Mouse (Mus musculus) embryonic stem cell, embryonic (primary cell): ENCODE results near the gene Bicral.

Source experiments
- CTCF ChIA-PET, 4 experiments: fragments of 300-600 bp in 2 of 4; fragments of 350-600 bp in 2 of 4; sonication (Branson Sonifier 250); formaldehyde crosslinking; loops; one replicate each; lab custom pipeline; 2022; ENCODE audit warnings: inconsistent platforms in 2 of 4; lab: Charles Lee
- POLR2A ChIA-PET, 4 experiments: fragments of 300-600 bp in 2 of 4; fragments of 350-600 bp in 2 of 4; sonication (Branson Sonifier 250); formaldehyde crosslinking; loops; one replicate each; lab custom pipeline; 2022; ENCODE audit warnings: antibody characterized with exemption in 4 of 4, inconsistent platforms in 1 of 4; lab: Charles Lee

Gene Bicral

GRCm38 (mm10) chr17:46812442-46812841 lies 45.8 kb downstream of the Bicral start:
- ChIA-PET POLR2A (interaction anchor here (0.5 to 13.4 kb wide), 42 partner anchors 9 to 144 kb away, joined by 3 to 329 read pairs (median 8); partner anchors contain the start of genes Rpl7l1 (in 3 of the 4), 2310039H08Rik (in 2 of the 4), Bicral (in 2 of the 4) and Tbcc (in 2 of the 4)), CTCF (interaction anchor here in 3 of 4 experiments (0.6 to 0.9 kb wide), 4 partner anchors 27 to 1164 kb away, joined by 3 to 4 read pairs (median 3); partner anchors contain the start of gene Ppp2r5d (in 1 of the 3))

DNA sequence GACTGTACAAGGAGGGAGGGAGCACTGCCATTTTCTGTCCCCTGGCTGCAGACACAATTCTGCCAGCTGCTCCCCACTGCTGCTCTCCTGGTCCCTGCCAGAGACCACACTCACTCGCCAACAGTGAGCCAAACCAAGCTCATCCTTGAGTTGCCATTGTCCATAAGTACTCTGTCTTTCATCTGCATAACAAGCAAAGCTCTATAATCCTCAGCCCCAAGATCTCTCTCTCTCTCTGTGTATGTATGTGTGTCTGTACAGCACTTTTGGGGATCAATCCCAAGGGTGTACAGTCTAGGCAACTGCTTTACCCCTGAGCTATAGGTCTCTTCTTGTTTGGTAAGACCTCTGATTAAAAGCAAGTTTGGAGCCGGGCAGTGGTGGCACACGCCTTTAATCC lies 47.6 kb downstream of the Bicral start:
- ChIA-PET POLR2A (interaction anchor here (0.5 to 13.4 kb wide), 68 partner anchors 8 to 952 kb away, joined by 3 to 329 read pairs (median 5); partner anchors contain the start of genes Rpl7l1 (in 4 of the 4), Ppp2r5d (in 3 of the 4), 2310039H08Rik (in 2 of the 4) and Bicral (in 2 of the 4)), CTCF (interaction anchor here in 3 of 4 experiments (0.7 to 1.3 kb wide), 6 partner anchors 11 to 95 kb away, joined by 3 to 5 read pairs (median 3); partner anchors contain the start of genes Cnpy3 (in 1 of the 3) and Tbcc (in 1 of the 3))

DNA sequence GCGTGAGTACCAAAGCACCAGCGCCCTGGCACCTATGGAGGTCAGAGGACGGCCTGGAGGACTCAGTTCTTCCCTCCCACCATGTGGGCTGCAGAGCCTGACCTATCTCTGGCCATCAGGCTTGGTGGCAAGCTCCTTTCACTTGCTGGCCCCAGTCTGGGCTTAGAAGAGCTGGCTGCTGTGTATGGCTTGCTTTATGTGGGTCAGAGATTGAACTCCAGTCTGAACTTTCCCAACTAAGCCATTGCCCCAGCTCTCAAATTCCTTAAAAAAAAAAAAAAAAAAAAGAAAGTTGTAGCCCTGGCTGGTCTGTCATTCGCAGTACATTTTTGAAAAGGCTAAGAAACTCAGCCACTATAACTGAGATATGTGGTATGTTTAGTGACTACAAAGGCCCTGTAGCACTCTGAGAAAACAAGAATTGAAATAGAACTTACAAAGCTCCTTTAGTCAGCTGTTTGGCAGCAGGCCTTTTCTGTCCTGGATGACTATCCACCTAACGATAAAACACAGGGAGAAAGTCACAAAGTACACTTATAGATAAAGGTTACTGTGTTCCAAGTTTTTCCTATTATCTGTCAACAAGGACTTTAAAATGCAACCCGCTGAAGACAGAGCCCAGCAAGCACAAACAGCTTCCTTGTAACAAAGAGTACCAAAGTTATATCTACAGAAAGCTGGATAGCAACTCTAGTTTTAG lies 49.0 kb downstream of the Bicral start:
- POLR2A ChIA-PET: interaction anchor here (0.6 to 13.4 kb wide), 46 partner anchors 7 to 998 kb away, joined by 3 to 329 read pairs (median 5); partner anchors contain the start of genes Rpl7l1 (in 4 of the 4), 2310039H08Rik (in 2 of the 4), Bicral (in 2 of the 4) and Ppp2r5d (in 1 of the 4)
- CTCF ChIA-PET: interaction anchor here (0.6 to 1.3 kb wide), 8 partner anchors 27 to 1180 kb away, joined by 3 to 8 read pairs (median 4); partner anchors contain the start of genes Rpl7l1 (in 1 of the 4) and Tbcc (in 1 of the 4)

DNA sequence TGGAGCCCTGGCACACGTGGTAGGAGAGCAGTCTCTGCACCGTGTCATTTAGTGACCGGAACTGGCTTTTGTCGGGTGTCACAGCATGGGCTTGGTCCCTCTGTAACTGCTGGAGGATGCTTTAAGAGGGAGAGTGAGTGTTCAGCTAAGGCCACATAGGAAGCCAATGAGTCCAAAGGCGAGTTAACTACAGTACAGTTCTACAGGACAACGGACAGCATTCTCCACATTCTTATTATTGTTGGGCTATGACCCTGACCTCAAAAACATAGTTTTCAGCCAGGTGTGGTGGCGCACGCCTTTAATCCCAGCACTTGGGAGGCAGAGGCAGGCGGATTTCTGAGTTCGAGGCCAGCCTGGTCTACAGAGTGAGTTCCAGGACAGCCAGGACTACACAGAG lies 49.9 kb downstream of the Bicral start:
- ChIA-PET POLR2A (interaction anchor here (0.6 to 13.4 kb wide), 27 partner anchors 7 to 103 kb away, joined by 3 to 329 read pairs (median 7); partner anchors contain the start of genes 2310039H08Rik (in 2 of the 4), Bicral (in 2 of the 4), Rpl7l1 (in 2 of the 4) and Tbcc (in 2 of the 4)), CTCF (interaction anchor here in 2 of 4 experiments (0.6 to 1.9 kb wide), 2 partner anchors 15 to 82 kb away, joined by 5 to 7 read pairs; partner anchors contain the start of gene Tbcc (in 1 of the 2))

- CTCF ChIA-PET: interaction anchor here in 1 of 4 experiments (1.5 kb wide), 1 partner anchor 16 kb away, joined by 3 read pairs; no protein-coding TSS in a partner anchor
- POLR2A ChIA-PET: interaction anchor here (0.6 to 13.4 kb wide), 43 partner anchors 7 to 89 kb away, joined by 3 to 329 read pairs (median 4); partner anchors contain the start of genes 2310039H08Rik (in 2 of the 4), Rpl7l1 (in 2 of the 4), Tbcc (in 2 of the 4) and Bicral (in 1 of the 4)
Measured at GRCm38 (mm10) chr17:46801761-46802160, 56.5 kb downstream of the Bicral start.

DNA sequence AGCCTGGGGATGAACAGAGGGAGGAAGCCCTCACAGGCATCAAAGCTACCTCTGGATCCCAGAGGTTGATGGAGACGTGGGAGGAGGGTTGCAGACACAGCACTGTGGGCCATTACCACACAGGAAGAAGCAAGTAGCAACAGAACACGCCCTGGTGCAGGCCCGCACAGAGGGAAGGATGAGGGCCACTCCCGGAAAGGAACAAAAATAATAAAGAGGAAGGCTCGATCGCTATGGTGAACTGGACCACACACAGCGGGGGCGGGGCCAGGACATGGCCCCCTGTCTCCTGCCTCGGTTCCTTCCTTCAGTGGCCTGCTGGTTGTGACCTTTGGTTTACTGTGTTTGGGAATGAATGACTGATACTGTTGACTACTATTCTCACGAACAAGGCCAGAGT lies 58.6 kb downstream of the Bicral start:
- CTCF ChIA-PET: interaction anchor here in 1 of 4 experiments (0.6 kb wide), 1 partner anchor 15 kb away, joined by 4 read pairs; no protein-coding TSS in a partner anchor

GRCm38 (mm10) chr17:46797386-46797785 lies 60.9 kb downstream of the Bicral start:
- ChIA-PET CTCF (interaction anchor here in 2 of 4 experiments (0.6 to 1.0 kb wide), 3 partner anchors 10 to 83 kb away, joined by 3 to 4 read pairs (median 3); partner anchors contain the start of gene 2310039H08Rik (in 1 of the 2)), POLR2A (interaction anchor here (0.6 to 10.9 kb wide), 33 partner anchors 11 to 302 kb away, joined by 3 to 217 read pairs (median 5); partner anchors contain the start of genes Bicral (in 1 of the 4), Cnpy3 (in 1 of the 4) and Rpl7l1 (in 1 of the 4))

More for the DNA sequence above, 58.6 kb downstream of the Bicral start:
- POLR2A ChIA-PET: interaction anchor here in 3 of 4 experiments (0.6 to 4.5 kb wide), 10 partner anchors 9 to 190 kb away, joined by 3 to 51 read pairs (median 3); no protein-coding TSS in a partner anchor

- ChIA-PET CTCF (interaction anchor here in 3 of 4 experiments (0.6 to 1.9 kb wide), 8 partner anchors 14 to 107 kb away, joined by 3 to 7 read pairs (median 4); partner anchors contain the start of genes 2310039H08Rik (in 1 of the 3) and Ppp2r5d (in 1 of the 3)), POLR2A (interaction anchor here (0.6 to 10.9 kb wide), 37 partner anchors 11 to 1169 kb away, joined by 3 to 217 read pairs (median 5); partner anchors contain the start of genes Rpl7l1 (in 3 of the 4), Bicral (in 1 of the 4), Cnpy3 (in 1 of the 4) and Tbcc (in 1 of the 4))
Measured at GRCm38 (mm10) chr17:46796743-46797142, 61.5 kb downstream of the Bicral start.

GRCm38 (mm10) chr17:46792963-46793362 lies 65.3 kb downstream of the Bicral start:
- ChIA-PET POLR2A (interaction anchor here (0.6 to 10.9 kb wide), 22 partner anchors 8 to 94 kb away, joined by 3 to 217 read pairs (median 5); partner anchors contain the start of gene Rpl7l1 (in 3 of the 4)), CTCF (interaction anchor here in 3 of 4 experiments (1.0 to 1.6 kb wide), 6 partner anchors 13 to 97 kb away, joined by 3 to 5 read pairs (median 4); partner anchors contain the start of gene Tbcc (in 1 of the 3))

DNA sequence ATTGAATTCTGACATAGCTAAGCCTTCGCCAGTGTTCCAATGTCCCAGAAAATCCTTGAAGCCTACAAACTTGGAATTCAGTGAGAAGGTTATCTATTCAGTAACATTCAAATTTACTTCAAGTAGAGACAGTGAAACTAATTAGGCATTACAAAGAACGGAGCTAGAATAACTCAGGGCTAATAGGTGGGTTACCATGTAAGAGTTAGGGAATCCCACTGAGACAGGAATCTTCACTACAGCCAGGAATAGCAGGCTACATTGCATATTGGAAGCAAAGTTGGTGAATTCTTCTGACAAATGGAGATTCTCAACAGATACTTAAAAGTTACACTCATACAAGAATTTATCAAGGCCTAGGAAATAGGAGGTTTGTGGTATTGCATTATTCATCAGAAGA lies 70.3 kb downstream of the Bicral start:
- POLR2A ChIA-PET: interaction anchor here in 3 of 4 experiments (0.5 to 10.9 kb wide), 14 partner anchors 10 to 305 kb away, joined by 3 to 217 read pairs (median 4); partner anchors contain the start of gene Tbcc (in 1 of the 3)
- CTCF ChIA-PET: interaction anchor here in 2 of 4 experiments (0.7 to 0.9 kb wide), 2 partner anchors 10 to 67 kb away, joined by 4 to 5 read pairs; no protein-coding TSS in a partner anchor

GRCm38 (mm10) chr17:46786952-46787351 lies 71.3 kb downstream of the Bicral start:
- CTCF ChIA-PET: interaction anchor here in 1 of 4 experiments (0.9 kb wide), 1 partner anchor 11 kb away, joined by 4 read pairs; no protein-coding TSS in a partner anchor
- POLR2A ChIA-PET: interaction anchor here in 3 of 4 experiments (0.6 to 6.1 kb wide), 11 partner anchors 9 to 103 kb away, joined by 3 to 55 read pairs (median 5); partner anchors contain the start of gene Tbcc (in 1 of the 3)

GRCm38 (mm10) chr17:46783222-46783565 lies 75.1 kb downstream of the Bicral start:
- ChIA-PET CTCF (interaction anchor here in 3 of 4 experiments (0.6 to 1.3 kb wide), 5 partner anchors 26 to 718 kb away, joined by 3 to 5 read pairs (median 3); partner anchors contain the start of gene Tbcc (in 1 of the 3)), POLR2A (interaction anchor here (1.0 to 6.4 kb wide), 25 partner anchors 10 to 1078 kb away, joined by 3 to 68 read pairs (median 9); partner anchors contain the start of genes 2310039H08Rik (in 2 of the 4), Cnpy3 (in 1 of the 4) and Tbcc (in 1 of the 4))

GRCm38 (mm10) chr17:46782341-46783221 lies 75.7 kb downstream of the Bicral start, which contains the start of gene Rpl7l1:
Gene Rpl7l1, minus strand, starts transcription at chr17:46782672.
- POLR2A ChIA-PET: interaction anchor here (0.6 to 6.4 kb wide), 91 partner anchors 7 to 1079 kb away, joined by 3 to 68 read pairs (median 4); partner anchors contain the start of genes 2310039H08Rik (in 4 of the 4), Tbcc (in 3 of the 4), Bicral (in 2 of the 4) and Cnpy3 (in 2 of the 4)

DNA sequence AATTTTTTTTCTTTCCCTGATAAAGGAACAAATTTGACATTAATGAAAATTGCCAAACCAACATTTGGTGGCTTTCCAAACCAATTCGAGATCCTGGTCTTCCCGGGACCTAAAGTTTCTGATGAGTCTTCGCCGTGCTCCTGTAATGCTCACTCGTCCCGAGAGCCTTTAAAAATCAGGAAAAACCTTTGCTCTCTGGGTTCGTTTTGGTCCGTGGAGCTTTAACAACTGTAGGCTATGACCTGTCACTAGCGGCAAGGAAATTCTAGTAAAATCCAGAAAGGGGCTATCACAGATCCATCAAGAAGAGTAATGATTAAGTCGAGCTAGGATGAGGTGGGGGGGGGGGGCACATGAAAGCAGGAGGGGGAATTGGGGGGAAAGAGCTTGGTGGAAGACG lies 76.4 kb downstream of the Bicral start:
- ChIA-PET POLR2A (interaction anchor here (0.6 to 6.4 kb wide), 94 partner anchors 8 to 1080 kb away, joined by 3 to 68 read pairs (median 4); partner anchors contain the start of genes 2310039H08Rik (in 4 of the 4), Tbcc (in 3 of the 4), Bicral (in 2 of the 4) and Cnpy3 (in 2 of the 4)), CTCF (interaction anchor here in 3 of 4 experiments (0.5 to 1.3 kb wide), 9 partner anchors 30 to 921 kb away, joined by 3 to 6 read pairs (median 4); partner anchors contain the start of genes Cnpy3 (in 1 of the 3) and Tbcc (in 1 of the 3))

More at GRCm38 (mm10) chr17:46782341-46783221, 75.7 kb downstream of the Bicral start, which contains the start of gene Rpl7l1:
- CTCF ChIA-PET: interaction anchor here in 3 of 4 experiments (0.5 to 1.3 kb wide), 14 partner anchors 27 to 921 kb away, joined by 3 to 6 read pairs (median 3); partner anchors contain the start of genes Cnpy3 (in 1 of the 3) and Tbcc (in 1 of the 3)

GRCm38 (mm10) chr17:46776087-46776486 lies 82.2 kb downstream of the Bicral start:
- CTCF ChIA-PET: interaction anchor here in 1 of 4 experiments (0.6 kb wide), 1 partner anchor 114 kb away, joined by 8 read pairs; the partner anchor contains the start of gene Tbcc
- POLR2A ChIA-PET: interaction anchor here in 3 of 4 experiments (0.5 to 14.2 kb wide), 18 partner anchors 13 to 139 kb away, joined by 3 to 235 read pairs (median 4); partner anchors contain the start of genes Cnpy3 (in 2 of the 3), Ptcra (in 2 of the 3) and Tbcc (in 1 of the 3)
